Mouse (Mus musculus): ENCODE results near the gene Heatr9. TPM values are rescaled to one million over a fixed set of nuclear protein-coding genes. Genes with fewer than 3 reads are reported as not detected.

The Heatr9 gene
- polyA plus RNA-seq, 1 experiment = 0.21 TPM

GRCm38 (mm10) chr11:83534609-83535423, 12.8 kb upstream of the Heatr9 start:
- TF ChIP-seq POLR2A (IDR thresholded peaks at IDR 0.05; ENCODE audit: low read depth, low read length) = no peak
- TF ChIP-seq CTCF (IDR thresholded peaks at IDR 0.05; ENCODE audit: extremely low read depth, insufficient read depth, insufficient read length, insufficient replicate concordance) = no peak
- DNase-seq (ENCODE audit: low read depth in 1 of 2, low spot score in 2 of 2) = no peak
- 46% methylated on average over 13 of the region's 13 CpGs for WGBS
- Histone ChIP-seq H3K27me3 (ENCODE audit: control insufficient read depth, insufficient read depth, low read length) (no peaks in the 10 kb centered on the region), H3K36me3 (ENCODE audit: control insufficient read depth, insufficient read depth, low read length) (no peaks in the 10 kb centered on the region), H3K4me3 (ENCODE audit: extremely low read depth, insufficient read depth, insufficient read length) (no peak overlapping the region), H3K27ac (ENCODE audit: insufficient read depth, low read length) (peak overlapping the region; percentile 41), H3K4me1 (ENCODE audit: control insufficient read depth, insufficient read depth, insufficient read length) (peaks cover 4% of the 10 kb centered on the region; the same call in 1 of the 2 replicates)

GRCm38 (mm10) chr11:83534143-83534542, 12.2 kb upstream of the Heatr9 start:
- peaks cover 4% of the 10 kb centered on the region; the same call in 1 of the 2 replicates for H3K4me1 ChIP-seq (ENCODE audit: control insufficient read depth, insufficient read depth, insufficient read length)
- H3K4me3 ChIP-seq (ENCODE audit: extremely low read depth, insufficient read depth, insufficient read length) = no peak overlapping the region
- WGBS = 64% methylated on average over 8 of the region's 8 CpGs
- H3K36me3 ChIP-seq (ENCODE audit: control insufficient read depth, insufficient read depth, low read length) = no peaks in the 10 kb centered on the region
- DNase-seq (ENCODE audit: low read depth in 1 of 2, low spot score in 2 of 2) = no peak
- H3K27me3 ChIP-seq (ENCODE audit: control insufficient read depth, insufficient read depth, low read length) = no peaks in the 10 kb centered on the region
- H3K27ac ChIP-seq (ENCODE audit: insufficient read depth, low read length) = peak overlapping the region; percentile 41
- no peak for TF ChIP-seq POLR2A (IDR thresholded peaks at IDR 0.05; ENCODE audit: low read depth, low read length)
- no peak for TF ChIP-seq CTCF (IDR thresholded peaks at IDR 0.05; ENCODE audit: extremely low read depth, insufficient read depth, insufficient read length, insufficient replicate concordance)

GRCm38 (mm10) chr11:83533192-83533591, 11.2 kb upstream of the Heatr9 start:
- Histone ChIP-seq H3K4me3 (ENCODE audit: extremely low read depth, insufficient read depth, insufficient read length) (no peak overlapping the region), H3K27me3 (ENCODE audit: control insufficient read depth, insufficient read depth, low read length) (no peaks in the 10 kb centered on the region), H3K36me3 (ENCODE audit: control insufficient read depth, insufficient read depth, low read length) (no peaks in the 10 kb centered on the region), H3K27ac (ENCODE audit: insufficient read depth, low read length) (no peak overlapping the region), H3K4me1 (ENCODE audit: control insufficient read depth, insufficient read depth, insufficient read length) (peaks cover 4% of the 10 kb centered on the region; the same call in 1 of the 2 replicates)
- TF ChIP-seq CTCF (IDR thresholded peaks at IDR 0.05; ENCODE audit: extremely low read depth, insufficient read depth, insufficient read length, insufficient replicate concordance) = no peak
- TF ChIP-seq POLR2A (IDR thresholded peaks at IDR 0.05; ENCODE audit: low read depth, low read length) = no peak
- DNase-seq (ENCODE audit: low read depth in 1 of 2, low spot score in 2 of 2) = no peak
- 83% methylated on average over 1 of the region's 1 CpGs for WGBS

- H3K27ac ChIP-seq (ENCODE audit: insufficient read depth, low read length) = no peak within 1 kb of the TSS
- TF ChIP-seq POLR2A (IDR thresholded peaks at IDR 0.05; ENCODE audit: low read depth, low read length) = no peak
- no peak for TF ChIP-seq CTCF (IDR thresholded peaks at IDR 0.05; ENCODE audit: extremely low read depth, insufficient read depth, insufficient read length, insufficient replicate concordance)
- no peaks in the 10 kb centered on the region for H3K36me3 ChIP-seq (ENCODE audit: control insufficient read depth, insufficient read depth, low read length)
- 74% methylated on average over 5 of the region's 5 CpGs for WGBS
- H3K27me3 ChIP-seq (ENCODE audit: control insufficient read depth, insufficient read depth, low read length) = no peaks in the 10 kb centered on the region
- peak within 1 kb of the TSS; percentile 34; the same call in 1 of the 2 replicates for H3K4me3 ChIP-seq (ENCODE audit: extremely low read depth, insufficient read depth, insufficient read length)
- DNase-seq (ENCODE audit: low read depth in 1 of 2, low spot score in 2 of 2) = no peak
- H3K4me1 ChIP-seq (ENCODE audit: control insufficient read depth, insufficient read depth, insufficient read length) = peaks cover 4% of the 10 kb centered on the region; the same call in 1 of the 2 replicates
These were observed 8.4 kb upstream of the Heatr9 start, which contains the start of gene Ccl5 for GRCm38 (mm10) chr11:83530360-83530759. TSS of gene Ccl5 (minus strand) at chr11:83530518.

GRCm38 (mm10) chr11:83529024-83529423, 7.0 kb upstream of the Heatr9 start:
- H3K36me3 ChIP-seq (ENCODE audit: control insufficient read depth, insufficient read depth, low read length) = no peaks in the 10 kb centered on the region
- TF ChIP-seq POLR2A (IDR thresholded peaks at IDR 0.05; ENCODE audit: low read depth, low read length) (no peak), CTCF (IDR thresholded peaks at IDR 0.05; ENCODE audit: extremely low read depth, insufficient read depth, insufficient read length, insufficient replicate concordance) (no peak)
- WGBS = 95% methylated on average over 12 of the region's 12 CpGs
- H3K4me1 ChIP-seq (ENCODE audit: control insufficient read depth, insufficient read depth, insufficient read length) = no peaks in the 10 kb centered on the region; the same call in 1 of the 2 replicates
- H3K4me3 ChIP-seq (ENCODE audit: extremely low read depth, insufficient read depth, insufficient read length) = no peak overlapping the region
- DNase-seq (ENCODE audit: low read depth in 1 of 2, low spot score in 2 of 2) = no peak
- H3K27ac ChIP-seq (ENCODE audit: insufficient read depth, low read length) = no peak overlapping the region
- no peaks in the 10 kb centered on the region for H3K27me3 ChIP-seq (ENCODE audit: control insufficient read depth, insufficient read depth, low read length)

GRCm38 (mm10) chr11:83518371-83518770, 3.6 kb downstream of the Heatr9 start:
- 84% methylated on average over 6 of the region's 6 CpGs for WGBS

GRCm38 (mm10) chr11:83517153-83517552, 4.8 kb downstream of the Heatr9 start:
- no peak for DNase-seq (ENCODE audit: low read depth in 1 of 2, low spot score in 2 of 2)
- H3K27ac ChIP-seq (ENCODE audit: insufficient read depth, low read length) = no peak overlapping the region
- TF ChIP-seq CTCF (IDR thresholded peaks at IDR 0.05; ENCODE audit: extremely low read depth, insufficient read depth, insufficient read length, insufficient replicate concordance) (no peak), POLR2A (IDR thresholded peaks at IDR 0.05; ENCODE audit: low read depth, low read length) (no peak)
- H3K36me3 ChIP-seq (ENCODE audit: control insufficient read depth, insufficient read depth, low read length) = no peaks in the 10 kb centered on the region
- no peaks in the 10 kb centered on the region for H3K4me1 ChIP-seq (ENCODE audit: control insufficient read depth, insufficient read depth, insufficient read length)
- H3K4me3 ChIP-seq (ENCODE audit: extremely low read depth, insufficient read depth, insufficient read length) = no peak overlapping the region
- H3K27me3 ChIP-seq (ENCODE audit: control insufficient read depth, insufficient read depth, low read length) = no peaks in the 10 kb centered on the region

More at GRCm38 (mm10) chr11:83518371-83518770, 3.6 kb downstream of the Heatr9 start:
- DNase-seq (ENCODE audit: low read depth in 1 of 2, low spot score in 2 of 2) = no peak
- no peak overlapping the region for H3K4me3 ChIP-seq (ENCODE audit: extremely low read depth, insufficient read depth, insufficient read length)
- H3K36me3 ChIP-seq (ENCODE audit: control insufficient read depth, insufficient read depth, low read length) = no peaks in the 10 kb centered on the region
- no peaks in the 10 kb centered on the region for H3K4me1 ChIP-seq (ENCODE audit: control insufficient read depth, insufficient read depth, insufficient read length)
- TF ChIP-seq POLR2A (IDR thresholded peaks at IDR 0.05; ENCODE audit: low read depth, low read length) (no peak), CTCF (IDR thresholded peaks at IDR 0.05; ENCODE audit: extremely low read depth, insufficient read depth, insufficient read length, insufficient replicate concordance) (no peak)
- no peaks in the 10 kb centered on the region for H3K27me3 ChIP-seq (ENCODE audit: control insufficient read depth, insufficient read depth, low read length)
- H3K27ac ChIP-seq (ENCODE audit: insufficient read depth, low read length) = no peak overlapping the region

Measured in spleen, adult 2 months (tissue).